14 mouse cellular contexts compared by ENCODE assay signal in genomic region chr9:37539170-37540025, GRCm38 (mm10). TPM values are rescaled to one million over a fixed set of nuclear protein-coding genes. Genes with fewer than 3 reads are reported as not detected.
DNase-seq lines count a peak whose midpoint lies in the region; ATAC-seq lines count a peak whose summit lies in the region.
"Had no signal": no experiment of that assay in that cellular context is flagged by ENCODE, and none has a peak within 500 bp of the region (broad histone marks: within the 10 kb centered on the region; RNA-seq: fewer than 3 reads in every experiment).

Vsig2 (plus strand) TSS chr9:37539255.

- 56% methylated on average over 22 of the region's 23 CpGs for WGBS in kidney, embryonic 16.5 days
- WGBS in limb, embryonic 15.5 days = 57% methylated on average over 23 of the region's 23 CpGs

- H3K4me2 ChIP-seq in kidney, embryonic 16.5 days (replicated peaks; ENCODE audit: low read depth, low read length) = no peak within 1 kb of the TSS
- H3K4me2 ChIP-seq in limb, embryonic 15.5 days = no peak within 1 kb of the TSS

- H3K4me3 ChIP-seq in kidney, embryonic 16.5 days (ENCODE audit: low read length) = no peak within 1 kb of the TSS
- no peak within 1 kb of the TSS for H3K4me3 ChIP-seq in limb, embryonic 15.5 days

- peak; percentile 20 for DNase-seq in embryo, embryonic 11 days
- DNase-seq in embryo, embryonic 10 days (ENCODE audit: low spot score) = no peak
- no peak for DNase-seq in kidney, adult 9 months
- peak; percentile 8 for DNase-seq in ES-CJ7 (ENCODE audit: low read depth, low spot score)
- no peak for DNase-seq in ovary, adult 18-20 months (ENCODE audit: low spot score)
- DNase-seq in frontal cortex, postnatal 10 days (ENCODE audit: low spot score in 2 of 2) = no peak
- DNase-seq: kidney, adult 2 months; right cerebral cortex, postnatal 4 days; thymus, postnatal 36 days had no signal

- H3K9me3 ChIP-seq in kidney, embryonic 16.5 days (ENCODE audit: low read length) = no peaks in the 10 kb centered on the region
- H3K9me3 ChIP-seq in limb, embryonic 15.5 days = no peaks in the 10 kb centered on the region

- no peak for ATAC-seq in kidney, embryonic 16.5 days (ENCODE audit: low FRiP score, low TSS enrichment)
- peak; percentile 22; the same call in 1 of the 2 replicates for ATAC-seq in limb, embryonic 15.5 days (ENCODE audit: insufficient number of reproducible peaks, low FRiP score, low TSS enrichment, low read depth)
- ATAC-seq: Patski had no signal

- no peaks in the 10 kb centered on the region; the same call in 1 of the 2 replicates for H3K36me3 ChIP-seq in kidney, embryonic 16.5 days (ENCODE audit: insufficient read depth, low read length)
- no peaks in the 10 kb centered on the region for H3K36me3 ChIP-seq in limb, embryonic 15.5 days

- peaks cover 6% of the 10 kb centered on the region; the same call in 1 of the 2 replicates for H3K4me1 ChIP-seq in kidney, embryonic 16.5 days (ENCODE audit: insufficient read depth, low read length)
- peaks cover 11% of the 10 kb centered on the region for H3K4me1 ChIP-seq in limb, embryonic 15.5 days

- no peak within 1 kb of the TSS; the same call in 1 of the 2 replicates for H3K27ac ChIP-seq in kidney, embryonic 16.5 days (ENCODE audit: low read length)
- H3K27ac ChIP-seq in limb, embryonic 15.5 days = no peak within 1 kb of the TSS
- H3K27ac ChIP-seq: macrophage had no signal

- H3K9ac ChIP-seq in kidney, embryonic 16.5 days (replicated peaks; ENCODE audit: low read length) = peak within 1 kb of the TSS; percentile 7; the same call in 1 of the 2 replicates
- no peak within 1 kb of the TSS for H3K9ac ChIP-seq in limb, embryonic 15.5 days

- H3K27me3 ChIP-seq in kidney, embryonic 16.5 days (ENCODE audit: insufficient read depth, low read length) = no peaks in the 10 kb centered on the region
- peaks cover 28% of the 10 kb centered on the region for H3K27me3 ChIP-seq in limb, embryonic 15.5 days
- H3K27me3 ChIP-seq: Patski had no signal

RNA-seq across cellular contexts. Expression of gene Vsig2, which starts in this region (rescaled TPM):
- polyA plus RNA-seq in kidney, embryonic 16.5 days (2015; fragmentation: Nextera tagmentation; extraction: Ambion mirVana) = 2.4 and 2.8 TPM in 2 replicates
- 0.83 and 2.0 TPM in 2 replicates for polyA plus RNA-seq in limb, embryonic 15.5 days (2015; fragmentation: Nextera tagmentation; extraction: Ambion mirVana)
- polyA plus RNA-seq: macrophage; neural tube, embryonic 11.5 days had no signal

Comparison
In these comparisons a context has a peak if more than half of its experiments do, and no peak if none do; other contexts are left out.
1. DNase-seq: peak in embryo, embryonic 11 days (single experiment) and ES-CJ7 (single experiment); none in embryo, embryonic 10 days (single experiment), kidney, adult 9 months (single experiment), ovary, adult 18-20 months (single experiment) and frontal cortex, postnatal 10 days (0 of 2).